Mouse (Mus musculus): Measurements from ENCODE around the gene Gm43720. TPM values are rescaled to one million over a fixed set of nuclear protein-coding genes. Genes with fewer than 3 reads are reported as not detected.

Gm43720 gene
- not detected for polyA plus RNA-seq (2014; fragmentation: Illumina TruSeq; extraction: RNeasy Lipid Tissue Mini Kit (QIAGEN cat#74804); ENCODE audit: low read depth, low replicate concordance)

DNA sequence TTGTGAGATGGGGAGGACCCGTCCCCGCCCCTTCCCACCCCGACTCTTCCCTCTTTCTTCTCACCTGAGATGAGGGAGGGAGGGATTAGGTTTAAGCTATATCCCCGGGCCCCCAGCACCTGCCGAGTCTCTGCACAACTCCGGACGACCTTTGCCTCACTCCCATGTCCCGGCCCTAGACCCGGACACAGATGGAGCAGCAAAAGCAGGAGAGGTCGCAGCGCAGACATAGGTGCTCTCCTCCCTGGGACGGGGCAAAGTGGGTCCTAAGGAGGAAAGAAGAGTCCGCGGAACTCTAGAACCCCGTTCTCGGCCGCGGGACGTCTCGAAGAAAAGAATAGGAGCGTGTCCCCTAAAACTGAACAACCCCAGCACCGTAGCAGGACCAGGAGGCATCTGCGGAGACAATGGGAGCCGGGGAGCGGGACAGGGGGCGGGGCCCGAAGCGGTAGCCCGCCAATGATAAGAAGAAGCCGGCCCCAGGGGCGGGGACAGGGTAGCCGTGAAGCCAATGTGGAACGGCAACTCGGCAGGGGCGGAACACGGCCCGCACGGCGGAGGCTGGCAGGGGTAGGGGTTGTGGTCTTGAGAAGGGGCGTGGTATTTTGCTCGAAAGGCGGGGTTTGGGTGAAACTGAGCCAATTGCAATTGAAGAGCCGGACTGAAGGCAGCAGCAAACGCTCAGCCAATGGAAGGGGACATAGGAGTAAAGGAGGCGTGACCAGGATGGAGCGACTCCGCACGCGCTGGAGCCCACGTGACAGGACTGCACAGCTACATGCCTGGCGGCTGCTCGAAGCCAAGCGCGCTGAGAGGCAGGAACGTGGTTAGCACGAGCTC, at the start of gene Gm43720, which contains the start of the genes Gpc2 and Stag3:
TSS of gene Gm43720 (minus strand) at position 374 of the 840 bp plus-strand sequence.
TSS of gene Gpc2 (minus strand) at position 421 of the 840 bp plus-strand sequence.
TSS of gene Stag3 (plus strand) at position 656 of the 840 bp plus-strand sequence.

DNA sequence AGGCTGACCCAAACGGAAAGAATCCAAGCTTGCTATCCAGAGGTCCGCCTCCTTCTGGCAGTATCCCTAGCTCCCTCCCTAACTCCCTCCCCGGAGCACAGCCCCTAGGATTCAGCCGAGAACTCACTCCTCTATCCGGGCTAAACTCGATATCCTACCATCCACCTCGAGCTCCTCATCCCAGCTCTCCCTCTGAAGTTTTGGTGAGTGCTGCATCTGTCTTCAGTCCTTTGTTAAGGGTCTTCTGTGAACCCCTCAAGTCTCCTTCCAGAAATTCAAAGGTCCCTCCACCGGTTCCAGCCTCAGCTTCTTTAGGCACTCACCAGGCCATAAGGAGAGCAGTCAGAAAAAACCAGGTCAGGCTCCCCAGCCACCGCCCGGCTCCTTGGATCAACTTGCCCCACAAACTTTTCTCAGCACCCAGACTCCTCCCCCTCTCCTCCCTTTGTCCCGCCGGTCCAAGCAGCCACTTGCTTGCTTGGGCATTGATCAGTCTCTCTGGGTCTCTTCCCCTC, 7.3 kb downstream of the Gm43720 start, which contains the start of gene Gal3st4:
TSS of gene Gal3st4 (minus strand) at position 432 of the 515 bp plus-strand sequence.

DNA sequence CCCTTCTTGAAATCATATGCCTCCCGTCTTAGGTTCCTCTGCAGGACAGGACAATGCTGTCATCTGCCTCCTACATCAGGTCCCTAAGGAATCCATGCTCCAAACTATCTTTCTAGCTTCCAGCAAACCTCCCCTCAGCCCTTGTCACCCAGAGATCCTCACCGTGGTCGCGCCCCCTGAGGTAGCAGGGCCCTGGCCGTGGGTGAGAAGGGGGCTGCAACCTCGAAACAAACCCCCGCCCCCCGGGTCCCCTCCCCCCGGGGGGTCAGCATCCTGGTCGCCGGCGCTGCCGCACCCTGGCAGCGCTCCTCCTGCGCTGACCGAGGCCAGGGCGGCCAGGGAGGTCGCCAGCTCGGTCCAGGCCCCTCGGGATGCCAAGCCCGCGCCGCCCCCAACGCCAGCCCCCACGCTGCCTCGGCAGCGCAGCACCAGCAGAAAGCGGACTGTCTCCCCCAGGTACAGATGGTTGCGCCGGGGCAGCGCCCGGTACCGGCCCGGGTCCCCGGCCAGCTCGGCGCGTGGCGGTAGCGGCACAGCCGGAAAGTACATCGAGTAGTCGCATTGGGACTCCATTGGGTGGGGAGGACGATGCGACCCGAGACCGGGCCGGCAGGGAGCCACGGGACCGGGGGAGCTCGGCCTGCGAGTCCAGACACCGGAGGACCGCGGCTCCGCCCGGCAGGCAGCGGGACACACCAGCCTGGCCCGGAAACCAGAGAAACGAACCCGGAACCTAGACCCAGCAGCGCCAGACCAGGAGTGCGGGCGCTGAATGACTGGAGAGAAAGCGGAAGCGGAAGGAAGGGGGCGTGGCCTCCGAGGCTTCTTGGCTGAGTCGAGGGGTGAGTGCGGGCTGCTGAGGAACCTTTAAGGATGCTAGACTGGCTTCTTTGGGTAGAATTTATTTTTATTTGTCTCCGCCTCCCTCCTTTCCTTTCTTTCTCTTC, 16.2 kb downstream of the Gm43720 start, which contains the start of gene BC037034:
TSS of gene BC037034 (minus strand) at position 774 of the 947 bp plus-strand sequence.

DNA sequence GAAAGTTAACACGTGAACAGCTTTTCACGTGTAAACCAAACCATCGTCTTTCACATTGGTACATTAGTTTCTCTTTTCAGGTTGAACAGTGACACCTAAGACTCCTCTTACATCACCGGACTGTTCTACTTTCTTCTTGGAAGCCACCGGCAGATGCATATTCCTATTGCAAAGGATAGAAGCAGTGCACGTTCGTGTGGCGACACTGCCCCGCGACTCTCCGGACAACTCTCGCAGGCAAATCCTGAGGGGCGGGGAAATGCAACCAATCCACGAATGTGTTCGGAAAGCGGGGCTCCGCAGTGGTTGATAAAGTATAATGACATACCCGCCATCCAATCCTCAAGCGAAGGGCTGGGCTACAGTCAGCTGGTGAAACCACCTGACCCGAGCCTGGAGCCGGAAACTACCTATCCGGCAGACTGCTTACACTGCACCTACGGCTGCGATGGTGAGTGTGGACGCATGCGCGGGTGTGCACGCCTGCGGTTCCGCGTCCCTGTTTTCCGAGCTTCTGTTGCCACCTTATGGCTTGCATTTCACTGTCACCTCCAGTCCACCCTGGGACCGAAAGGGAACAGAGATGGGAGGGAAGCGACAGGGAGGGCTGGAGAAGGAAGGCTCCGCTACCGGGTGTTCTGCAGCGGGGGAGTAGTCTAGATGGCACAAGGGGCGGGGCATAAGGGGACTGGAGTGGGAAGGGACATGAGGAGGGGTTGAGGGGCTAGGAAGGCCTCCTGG, 24.2 kb downstream of the Gm43720 start, which contains the start of gene Lamtor4:
TSS of gene Lamtor4 (plus strand) at position 130 of the 741 bp plus-strand sequence.

DNA sequence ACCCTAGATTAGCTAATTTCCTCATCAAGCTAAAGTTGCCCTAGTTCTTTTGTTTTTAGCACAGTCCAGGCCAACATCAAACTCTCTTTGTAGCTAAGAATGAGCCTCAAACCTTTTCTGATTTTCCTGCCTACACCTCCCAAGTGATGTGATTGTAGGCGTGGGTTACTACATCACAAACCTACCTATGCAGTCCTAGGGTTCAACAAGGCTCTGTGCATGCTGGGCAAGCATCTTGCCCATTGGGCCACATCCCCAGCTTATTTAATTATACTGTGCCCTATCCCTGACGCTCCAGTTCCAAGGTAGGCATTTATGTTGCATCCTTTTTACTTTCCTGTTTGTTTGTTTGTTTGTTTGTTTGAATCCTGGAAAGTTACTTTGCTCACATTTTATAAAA, 54.1 kb downstream of the Gm43720 start, which contains the start of gene Nxpe5:
TSS of gene Nxpe5 (plus strand) at position 199 of the 400 bp plus-strand sequence.

Other genes starting within 250 kb of the Gm43720 start
- not detected for gene Smok3c, start 226.8 kb downstream of the Gm43720 start, polyA plus RNA-seq (2014; fragmentation: Illumina TruSeq; extraction: RNeasy Lipid Tissue Mini Kit (QIAGEN cat#74804); ENCODE audit: low read depth, low replicate concordance)
- gene Zkscan1, start 194.9 kb downstream of the Gm43720 start, polyA plus RNA-seq (2014; fragmentation: Illumina TruSeq; extraction: RNeasy Lipid Tissue Mini Kit (QIAGEN cat#74804); ENCODE audit: low read depth, low replicate concordance): 22.7 TPM
- 10.4 TPM for gene Zscan21, start 163.1 kb downstream of the Gm43720 start, polyA plus RNA-seq (2014; fragmentation: Illumina TruSeq; extraction: RNeasy Lipid Tissue Mini Kit (QIAGEN cat#74804); ENCODE audit: low read depth, low replicate concordance)
- gene Zfp113, start 124.2 kb downstream of the Gm43720 start, polyA plus RNA-seq (2014; fragmentation: Illumina TruSeq; extraction: RNeasy Lipid Tissue Mini Kit (QIAGEN cat#74804); ENCODE audit: low read depth, low replicate concordance): 6.7 TPM
- 67.4 TPM for gene Cops6, start 118.9 kb downstream of the Gm43720 start, polyA plus RNA-seq (2014; fragmentation: Illumina TruSeq; extraction: RNeasy Lipid Tissue Mini Kit (QIAGEN cat#74804); ENCODE audit: low read depth, low replicate concordance)
- 2.3 TPM for gene Ap4m1, start 108.0 kb downstream of the Gm43720 start, polyA plus RNA-seq (2014; fragmentation: Illumina TruSeq; extraction: RNeasy Lipid Tissue Mini Kit (QIAGEN cat#74804); ENCODE audit: low read depth, low replicate concordance)
- 6.4 TPM for gene Mcm7, start 107.5 kb downstream of the Gm43720 start, polyA plus RNA-seq (2014; fragmentation: Illumina TruSeq; extraction: RNeasy Lipid Tissue Mini Kit (QIAGEN cat#74804); ENCODE audit: low read depth, low replicate concordance)
- gene Taf6, start 92.5 kb downstream of the Gm43720 start, polyA plus RNA-seq (2014; fragmentation: Illumina TruSeq; extraction: RNeasy Lipid Tissue Mini Kit (QIAGEN cat#74804); ENCODE audit: low read depth, low replicate concordance): 4.8 TPM
- 4.6 TPM for gene Cnpy4, start 92.5 kb downstream of the Gm43720 start, polyA plus RNA-seq (2014; fragmentation: Illumina TruSeq; extraction: RNeasy Lipid Tissue Mini Kit (QIAGEN cat#74804); ENCODE audit: low read depth, low replicate concordance)
- 0.29 TPM for gene Mblac1, start 85.6 kb downstream of the Gm43720 start, polyA plus RNA-seq (2014; fragmentation: Illumina TruSeq; extraction: RNeasy Lipid Tissue Mini Kit (QIAGEN cat#74804); ENCODE audit: low read depth, low replicate concordance)
- not detected for gene Nxpe5, start 54.1 kb downstream of the Gm43720 start, polyA plus RNA-seq (2014; fragmentation: Illumina TruSeq; extraction: RNeasy Lipid Tissue Mini Kit (QIAGEN cat#74804); ENCODE audit: low read depth, low replicate concordance)
- gene Lamtor4, start 24.5 kb downstream of the Gm43720 start, polyA plus RNA-seq (2014; fragmentation: Illumina TruSeq; extraction: RNeasy Lipid Tissue Mini Kit (QIAGEN cat#74804); ENCODE audit: low read depth, low replicate concordance): 1.3 TPM
- gene BC037034, start 15.9 kb downstream of the Gm43720 start, polyA plus RNA-seq (2014; fragmentation: Illumina TruSeq; extraction: RNeasy Lipid Tissue Mini Kit (QIAGEN cat#74804); ENCODE audit: low read depth, low replicate concordance): 1.8 TPM
- gene Gal3st4, start 7.1 kb downstream of the Gm43720 start, polyA plus RNA-seq (2014; fragmentation: Illumina TruSeq; extraction: RNeasy Lipid Tissue Mini Kit (QIAGEN cat#74804); ENCODE audit: low read depth, low replicate concordance): not detected
- 0.13 TPM for gene Gpc2, start within 50 bp of the Gm43720 start, polyA plus RNA-seq (2014; fragmentation: Illumina TruSeq; extraction: RNeasy Lipid Tissue Mini Kit (QIAGEN cat#74804); ENCODE audit: low read depth, low replicate concordance)
- gene Stag3, start 282 bp upstream of the Gm43720 start, polyA plus RNA-seq (2014; fragmentation: Illumina TruSeq; extraction: RNeasy Lipid Tissue Mini Kit (QIAGEN cat#74804); ENCODE audit: low read depth, low replicate concordance): not detected
- not detected for gene Pvrig, start 62.0 kb upstream of the Gm43720 start, polyA plus RNA-seq (2014; fragmentation: Illumina TruSeq; extraction: RNeasy Lipid Tissue Mini Kit (QIAGEN cat#74804); ENCODE audit: low read depth, low replicate concordance)
- gene Zfp157, start 161.5 kb upstream of the Gm43720 start, polyA plus RNA-seq (2014; fragmentation: Illumina TruSeq; extraction: RNeasy Lipid Tissue Mini Kit (QIAGEN cat#74804); ENCODE audit: low read depth, low replicate concordance): 7.2 TPM

Measured in liver, adult 10 weeks (tissue).